Mouse (Mus musculus) 3T3-L1 (cell line): ENCODE results near the gene Samd4b.

Experiments
- DNase-seq: peaks from one replicate; pipeline ENCODE4 v3.0.0-alpha.2; 2015; ENCODE audit warnings: low read depth, low spot score

Samd4b gene

GRCm38 (mm10) chr7:28378066-28378690, 219.8 kb downstream of the Samd4b start:
- DNase-seq = peak; percentile 60

- no peak for DNase-seq
Measured at GRCm38 (mm10) chr7:28377190-28378065, 220.5 kb downstream of the Samd4b start.

- peak; percentile 74 for DNase-seq
Measured at GRCm38 (mm10) chr7:28376011-28376771, 221.8 kb downstream of the Samd4b start.

GRCm38 (mm10) chr7:28375176-28375921, 222.6 kb downstream of the Samd4b start:
- peak; percentile 90 for DNase-seq

- no peak for DNase-seq
Measured at GRCm38 (mm10) chr7:28374647-28375046, 223.3 kb downstream of the Samd4b start.

DNA sequence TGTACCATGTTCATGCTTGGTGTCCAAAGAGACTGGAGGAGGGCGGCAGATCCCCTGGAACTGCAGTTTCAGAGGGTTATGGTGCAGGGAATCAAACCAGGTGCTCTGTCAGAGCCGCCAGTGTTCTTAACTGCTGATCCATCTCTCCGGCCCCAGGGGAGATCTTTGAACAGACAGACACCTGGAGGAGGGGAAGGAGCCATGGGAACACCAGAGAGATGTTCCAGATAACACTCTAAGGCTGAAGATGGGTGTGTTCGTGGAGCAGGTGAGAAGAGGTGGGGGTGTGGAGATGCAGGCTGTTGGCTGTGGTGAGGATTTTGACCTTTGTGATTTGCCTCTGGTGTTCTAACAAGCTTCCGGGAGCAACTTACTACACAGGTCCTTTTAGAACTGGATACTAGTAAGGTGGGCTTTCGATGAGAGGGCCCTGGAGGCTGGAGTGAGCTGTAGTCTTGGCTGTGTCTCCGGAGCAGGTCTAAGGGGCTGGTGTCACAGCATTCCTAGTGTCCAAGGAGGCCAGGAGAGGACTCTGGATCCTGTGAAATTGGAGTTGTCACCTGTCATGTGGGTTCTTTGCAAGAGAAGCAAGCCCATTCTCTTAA, 224.0 kb downstream of the Samd4b start:
- no peak for DNase-seq

DNA sequence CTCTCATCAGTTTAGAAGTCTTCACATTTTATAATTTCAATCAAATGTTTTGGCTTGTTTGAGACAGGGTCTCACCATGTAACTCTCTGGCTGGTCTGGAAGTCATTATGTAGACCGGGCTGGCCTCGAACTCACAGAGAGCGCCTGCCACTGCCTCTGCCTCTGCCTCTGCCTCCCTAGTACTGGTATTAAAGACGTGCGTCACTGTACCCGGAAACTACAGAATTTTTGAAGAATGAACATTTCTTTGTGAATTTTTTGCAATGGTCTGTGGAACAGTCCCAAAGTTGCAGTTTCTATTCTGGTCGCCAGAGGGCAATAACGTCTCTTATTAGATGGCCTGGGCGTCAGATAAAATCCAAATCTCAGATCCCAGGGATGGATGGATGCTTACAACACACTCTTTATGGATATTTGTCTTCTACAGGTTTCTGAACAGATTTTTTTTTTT, 224.8 kb downstream of the Samd4b start:
- DNase-seq = peak; percentile 96

DNA sequence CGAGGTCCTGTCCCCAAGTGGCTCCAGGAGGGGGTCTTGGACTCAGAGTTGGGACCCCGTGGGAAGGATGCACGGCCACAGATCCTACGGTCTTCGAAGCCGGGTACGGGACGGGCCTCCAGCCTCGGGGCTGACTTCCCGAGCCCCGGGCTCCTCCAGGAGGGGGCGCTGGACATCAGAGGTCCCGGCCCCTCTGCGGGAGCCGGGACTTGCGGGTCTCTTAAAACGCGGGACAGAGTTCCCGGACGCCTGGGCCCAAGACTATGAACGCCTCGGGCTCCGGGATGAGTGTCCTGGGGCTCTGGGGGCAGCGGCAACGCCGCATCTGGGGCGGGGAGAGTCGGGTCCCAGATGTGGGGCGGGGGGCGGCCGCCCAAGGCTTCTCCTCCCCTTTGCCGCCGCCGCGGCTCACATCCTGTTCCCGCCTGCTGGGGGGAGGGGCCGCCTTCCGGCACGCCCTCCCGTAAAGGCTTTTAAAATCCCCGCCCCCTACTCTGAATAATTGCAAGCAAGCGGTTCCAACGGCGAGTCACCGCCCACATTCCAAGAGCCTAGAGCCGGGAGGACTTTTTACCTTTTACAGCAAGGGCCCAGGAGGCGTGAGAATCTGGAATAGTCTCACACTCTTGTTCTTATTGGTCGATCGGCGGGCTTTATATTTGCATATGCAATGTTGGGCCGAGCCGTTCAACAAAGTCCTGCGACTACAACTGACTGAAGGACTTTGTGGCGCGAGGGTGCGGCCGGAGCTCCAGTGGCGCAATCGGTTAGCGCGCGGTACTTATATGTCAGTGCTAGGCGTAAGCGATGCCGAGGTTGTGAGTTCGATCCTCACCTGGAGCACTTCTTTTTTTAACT, 225.5 kb downstream of the Samd4b start, which contains the start of gene Plekhg2:
Gene Plekhg2, minus strand, starts transcription at position 349 of the 858 bp plus-strand sequence.
- DNase-seq = peak; percentile 98

GRCm38 (mm10) chr7:28371514-28371989, 226.4 kb downstream of the Samd4b start:
- peak; percentile 50 for DNase-seq

DNA sequence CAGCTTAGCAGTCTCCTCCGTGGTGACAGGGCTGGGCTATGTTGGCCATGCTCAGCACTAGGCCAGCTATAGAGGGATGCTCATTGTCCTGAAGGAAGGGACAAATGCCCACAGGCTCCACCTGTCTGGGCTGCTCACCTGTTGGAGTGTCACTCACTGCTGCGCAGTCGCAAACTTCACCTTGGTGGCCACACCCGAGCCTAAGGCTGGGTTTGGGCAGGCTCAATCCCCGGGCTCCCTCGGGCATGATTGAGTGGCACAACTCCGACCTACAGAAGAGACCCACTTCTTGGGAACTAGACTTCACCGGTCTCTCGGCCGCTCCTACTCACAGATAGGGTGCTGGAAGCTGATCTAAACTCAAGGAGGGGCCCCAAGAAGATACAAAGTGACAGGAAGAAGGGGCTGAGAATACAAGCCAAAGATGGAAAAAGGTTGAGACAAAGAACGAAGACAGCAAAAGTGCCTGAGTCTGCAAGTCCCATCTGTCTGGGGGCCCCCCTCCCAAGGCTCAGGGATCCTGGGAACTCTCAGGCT, 226.9 kb downstream of the Samd4b start:
- no peak for DNase-seq

DNA sequence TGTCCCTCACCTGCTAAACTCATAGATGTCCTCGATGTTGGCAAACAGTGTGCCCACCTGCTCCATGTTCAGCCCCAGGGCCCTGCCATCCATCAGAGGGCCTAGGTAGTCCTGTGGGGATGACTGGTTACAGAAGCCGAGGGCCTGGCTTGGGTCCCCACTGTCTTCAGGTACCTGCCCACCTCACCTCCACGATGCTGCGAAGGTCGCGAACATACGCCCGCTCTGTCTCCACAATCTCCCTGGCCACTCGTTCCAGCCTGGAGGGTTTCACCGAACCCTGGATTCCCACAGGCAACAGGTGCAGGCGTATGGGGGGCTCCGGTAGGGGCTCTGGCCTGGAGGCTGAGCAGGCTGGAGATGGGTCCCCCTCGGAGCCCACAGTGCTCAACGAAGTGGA, 227.9 kb downstream of the Samd4b start:
- DNase-seq = no peak

- DNase-seq = no peak
Measured at GRCm38 (mm10) chr7:28368276-28368920, 229.5 kb downstream of the Samd4b start.

DNA sequence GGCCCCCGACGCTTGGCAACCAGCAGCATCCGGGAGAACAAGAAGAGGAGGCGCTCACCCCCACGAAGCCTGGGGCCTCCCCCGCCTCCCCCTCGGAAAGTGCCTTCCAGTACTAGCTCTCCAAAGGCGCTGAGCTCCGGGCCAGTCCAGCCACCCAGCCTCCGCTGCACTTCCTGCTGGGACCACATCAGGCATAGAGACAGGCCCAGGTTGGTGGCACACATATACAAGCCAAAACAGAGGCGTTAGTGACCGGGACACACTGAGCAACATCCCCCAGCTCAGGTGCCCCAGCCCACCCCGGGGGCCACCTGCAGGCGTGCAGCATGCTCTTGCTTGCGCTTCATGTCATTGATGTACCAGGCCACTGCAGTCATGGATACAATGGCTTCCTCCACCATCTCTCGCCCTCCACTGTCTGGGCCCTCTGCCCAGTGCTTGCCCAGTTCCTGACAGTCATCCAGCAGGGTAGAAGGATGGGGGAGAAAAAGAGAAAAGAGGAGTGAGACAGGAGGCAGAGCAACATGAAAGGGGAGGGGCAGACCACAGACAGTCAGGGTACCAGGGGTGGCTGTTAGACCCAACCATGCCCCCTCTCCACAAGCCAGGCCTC, 230.2 kb downstream of the Samd4b start:
- DNase-seq = no peak

DNA sequence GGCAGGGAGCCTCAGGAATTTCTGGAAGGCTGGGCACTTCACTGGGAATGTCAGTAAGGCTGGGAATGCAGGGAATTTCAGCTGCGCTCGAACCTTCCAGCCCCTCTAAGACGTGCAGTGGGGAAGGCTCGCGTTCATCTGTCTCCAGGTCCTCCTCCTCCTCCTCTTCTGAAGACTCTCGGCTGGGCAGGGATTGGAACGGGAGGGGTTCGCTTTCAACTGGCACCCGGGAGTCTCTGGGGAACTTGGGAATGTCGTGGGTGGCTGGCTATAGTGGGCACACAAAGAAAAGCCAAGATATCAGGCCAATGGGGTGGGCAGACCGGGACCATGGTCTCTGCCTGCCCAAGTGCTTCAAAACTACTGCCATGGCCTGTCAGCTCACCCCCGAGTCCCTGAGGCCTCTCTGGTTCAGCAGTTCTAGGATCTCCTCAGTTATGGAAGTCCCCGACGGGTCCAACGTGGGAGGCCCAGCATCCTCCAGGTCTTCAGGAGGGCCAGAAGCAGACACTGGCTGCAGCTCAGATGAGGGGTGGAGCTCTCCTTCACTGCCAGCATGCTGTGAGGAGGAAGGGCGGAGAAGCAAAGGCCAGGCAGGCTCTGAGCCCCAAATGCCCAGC, 235.4 kb downstream of the Samd4b start:
- no peak for DNase-seq

DNA sequence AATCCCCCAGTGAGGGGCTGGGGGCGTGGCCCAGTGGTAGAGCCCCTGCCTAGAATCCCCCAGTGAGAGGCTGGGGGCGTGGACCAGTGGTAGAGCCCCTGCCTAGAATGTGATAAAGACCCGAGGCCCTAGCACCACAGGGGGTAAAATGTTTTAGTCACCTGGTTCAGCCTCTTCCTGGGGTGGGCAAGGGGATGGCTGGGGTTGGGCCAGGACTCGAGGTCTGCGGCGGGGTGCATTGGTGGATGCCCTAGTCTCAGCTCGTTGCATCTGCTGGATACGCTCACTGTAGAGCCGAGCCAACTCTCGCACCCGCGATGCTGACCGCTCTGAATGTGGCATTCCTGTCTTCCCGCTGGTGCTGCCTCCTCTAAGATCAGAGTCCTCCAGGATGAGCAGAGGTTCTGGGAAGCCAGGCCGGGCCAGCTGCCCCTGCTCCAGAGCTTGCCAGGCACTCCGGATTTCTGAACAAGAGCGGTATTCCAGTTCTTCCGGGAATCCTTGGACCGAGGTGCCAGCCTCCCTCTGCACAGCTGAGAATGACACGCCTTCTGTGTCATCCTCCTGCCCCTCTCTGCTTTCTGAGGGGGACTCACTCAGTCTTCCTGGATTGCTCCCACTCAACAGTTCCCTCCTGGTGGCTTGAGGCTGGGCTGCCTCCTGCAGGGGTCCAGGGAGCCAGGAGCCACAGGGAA, 236.2 kb downstream of the Samd4b start:
- DNase-seq = no peak

DNA sequence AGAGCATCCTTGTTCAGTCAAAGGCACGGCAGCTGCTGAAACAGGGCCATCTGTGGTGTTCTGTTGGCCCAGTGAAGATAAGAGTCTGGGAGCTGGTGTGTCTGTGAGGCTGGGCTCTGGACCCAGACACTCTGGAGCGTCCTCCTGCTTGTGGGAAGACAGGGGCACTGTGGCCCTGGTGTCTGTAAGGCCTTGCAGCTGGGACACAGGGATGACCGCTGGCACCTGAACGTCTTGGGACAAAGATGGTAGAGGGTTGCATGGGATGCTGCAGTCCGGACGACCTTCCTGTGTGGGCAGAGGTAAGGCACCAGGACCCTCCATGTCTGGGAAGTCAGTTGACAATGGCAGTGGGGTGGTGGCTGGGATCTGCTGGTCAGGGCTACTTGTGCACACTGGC, 237.7 kb downstream of the Samd4b start:
- DNase-seq = no peak

GRCm38 (mm10) chr7:28359854-28360253, 238.1 kb downstream of the Samd4b start:
- DNase-seq = no peak

GRCm38 (mm10) chr7:28358431-28358830, 239.5 kb downstream of the Samd4b start:
- no peak for DNase-seq
